Mouse (Mus musculus) megakaryocyte-erythroid progenitor cell, adult 5-6 weeks (primary cell): ENCODE measurements around the gene Dnajc11. TPM values are rescaled to one million over a fixed set of nuclear protein-coding genes. Genes with fewer than 3 reads are reported as not detected.

Experiments
- ATAC-seq: replicated peaks from 2 replicates; pipeline ENCODE4 v1.8.0; 2016; ENCODE audit warnings: mild to moderate bottlenecking, inconsistent platforms; ENCODE audit not compliant: severe bottlenecking, poor library complexity, low FRiP score, low TSS enrichment
- total RNA-seq, 2 experiments: library from RNA; stranded (forward) in 1 of 2; stranded (reverse) in 1 of 2; fragments of 200-1000, 215-1000 nt in 1 of 2; fragments of >200 nt in 1 of 2; fragmentation: Nextera tagmentation in 1 of 2; gene quantifications; 2 replicates each; pipeline ENCODE4 v1.2.3; 2014 to 2017

Dnajc11 gene
- total RNA-seq, 2 experiments from 2014 or later, result 85.8 to 108 TPM

GRCm38 (mm10) chr4:152001335-152001734, 67.8 kb downstream of the Dnajc11 start:
- no peak for ATAC-seq

DNA sequence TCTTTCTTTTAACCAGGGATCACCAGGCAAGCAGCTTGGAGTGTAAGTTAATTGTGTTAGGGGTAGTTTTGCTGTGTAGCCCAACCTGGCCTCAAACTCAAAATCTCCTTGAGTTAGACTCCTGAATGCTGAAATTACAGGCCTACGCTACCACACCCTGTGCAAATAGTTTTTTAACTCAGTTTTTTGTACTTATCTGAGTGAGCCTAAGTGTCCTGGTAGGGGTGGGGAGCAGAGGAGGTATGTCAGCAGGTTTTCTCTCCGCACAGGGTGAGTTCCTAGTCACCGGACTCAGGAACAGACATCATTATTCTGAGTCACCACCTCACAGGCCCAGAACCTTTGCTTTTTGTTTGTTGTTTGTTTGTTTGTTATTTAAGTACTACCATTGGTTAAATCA, 68.6 kb downstream of the Dnajc11 start:
- no peak for ATAC-seq

DNA sequence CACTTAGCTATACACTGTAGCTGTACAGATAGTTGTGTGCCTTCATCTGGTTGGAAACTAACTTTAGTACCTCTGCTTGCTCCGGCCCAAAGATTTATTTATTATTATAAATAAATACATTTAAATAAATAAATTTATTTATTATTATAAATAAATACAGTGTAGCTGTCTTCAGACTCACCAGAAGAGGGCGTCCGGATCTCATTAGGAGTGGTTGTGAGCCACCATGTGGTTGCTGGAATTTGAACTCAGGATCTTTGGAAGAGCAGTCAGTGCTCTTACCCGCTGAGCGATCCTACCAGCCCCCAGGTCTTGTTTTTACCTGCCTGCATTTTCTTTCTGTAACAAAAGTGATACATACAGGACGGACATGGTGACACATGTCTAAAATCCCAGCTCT, 72.6 kb downstream of the Dnajc11 start:
- ATAC-seq, result no peak

- ATAC-seq, result no peak
Measured at GRCm38 (mm10) chr4:152006812-152007211, 73.3 kb downstream of the Dnajc11 start.

- ATAC-seq, result no peak
Measured at GRCm38 (mm10) chr4:152007481-152008147, 74.1 kb downstream of the Dnajc11 start.

GRCm38 (mm10) chr4:152008148-152008500, 74.6 kb downstream of the Dnajc11 start:
- ATAC-seq, result no peak

DNA sequence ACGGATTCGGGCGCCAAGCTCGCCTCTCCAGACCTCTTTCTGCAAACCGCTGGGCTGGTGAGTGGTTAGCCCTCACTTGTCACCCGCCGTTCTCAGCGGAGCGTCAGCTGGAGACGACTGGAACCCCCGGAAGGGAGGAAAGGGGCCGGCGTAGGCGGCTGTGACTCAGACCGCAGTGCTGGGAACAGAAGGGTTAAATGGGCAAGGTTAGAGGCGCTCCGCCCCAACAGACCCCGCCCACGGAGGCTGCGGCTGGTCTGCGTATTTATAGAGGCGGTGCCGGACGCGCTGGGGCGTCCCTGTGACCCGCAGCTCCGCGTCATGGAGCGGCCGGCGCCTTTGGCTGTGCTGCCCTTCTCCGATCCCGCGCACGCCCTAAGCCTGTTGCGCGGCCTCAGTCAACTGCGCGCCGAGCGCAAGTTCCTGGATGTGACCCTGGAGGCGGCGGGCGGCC, 75.2 kb downstream of the Dnajc11 start, which contains the start of gene Klhl21:
TSS of gene Klhl21 (plus strand) at position 182 of the 454 bp plus-strand sequence.
- ATAC-seq, result peak; percentile 75

DNA sequence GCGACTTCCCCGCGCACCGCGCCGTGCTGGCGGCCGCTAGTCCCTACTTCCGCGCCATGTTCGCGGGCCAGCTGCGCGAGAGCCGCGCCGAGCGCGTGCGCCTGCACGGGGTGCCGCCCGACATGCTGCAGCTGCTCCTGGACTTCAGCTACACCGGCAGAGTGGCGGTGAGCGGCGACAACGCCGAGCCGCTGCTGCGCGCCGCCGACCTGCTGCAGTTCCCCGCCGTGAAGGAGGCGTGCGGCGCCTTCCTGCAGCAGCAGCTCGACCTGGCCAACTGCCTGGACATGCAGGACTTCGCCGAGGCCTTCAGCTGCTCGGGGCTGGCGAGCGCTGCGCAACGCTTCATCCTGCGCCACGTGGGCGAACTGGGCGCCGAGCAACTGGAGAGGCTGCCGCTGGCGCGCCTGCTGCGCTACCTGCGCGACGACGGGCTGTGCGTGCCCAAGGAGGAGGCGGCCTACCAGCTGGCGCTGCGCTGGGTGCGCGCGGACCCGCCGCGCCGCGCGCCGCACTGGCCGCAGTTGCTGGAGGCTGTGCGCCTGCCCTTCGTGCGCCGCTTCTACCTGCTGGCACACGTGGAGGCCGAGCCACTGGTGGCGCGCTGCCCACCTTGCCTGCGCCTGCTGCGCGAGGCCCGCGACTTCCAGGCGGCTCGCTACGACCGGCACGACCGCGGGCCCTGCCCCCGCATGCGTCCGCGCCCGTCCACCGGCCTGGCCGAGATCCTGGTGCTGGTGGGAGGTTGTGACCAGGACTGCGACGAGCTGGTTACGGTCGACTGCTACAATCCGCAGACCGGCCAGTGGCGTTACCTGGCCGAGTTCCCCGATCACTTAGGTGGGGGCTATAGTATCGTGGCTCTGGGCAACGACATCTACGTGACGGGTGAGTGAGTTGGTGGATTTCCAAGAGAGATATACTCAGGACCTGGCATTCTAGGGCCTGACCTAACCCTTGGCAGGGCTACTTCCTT, 75.9 kb downstream of the Dnajc11 start:
- ATAC-seq, result no peak

GRCm38 (mm10) chr4:152010091-152010706, 76.7 kb downstream of the Dnajc11 start:
- peak; percentile 54 for ATAC-seq

- peak; percentile 30 for ATAC-seq
Measured at GRCm38 (mm10) chr4:152010707-152011134, 77.2 kb downstream of the Dnajc11 start.

GRCm38 (mm10) chr4:152011171-152011760, 77.8 kb downstream of the Dnajc11 start:
- ATAC-seq, result peak; percentile 19; the same call in 1 of the 2 replicates

- no peak for ATAC-seq
Measured at GRCm38 (mm10) chr4:152012109-152012508, 78.6 kb downstream of the Dnajc11 start.

DNA sequence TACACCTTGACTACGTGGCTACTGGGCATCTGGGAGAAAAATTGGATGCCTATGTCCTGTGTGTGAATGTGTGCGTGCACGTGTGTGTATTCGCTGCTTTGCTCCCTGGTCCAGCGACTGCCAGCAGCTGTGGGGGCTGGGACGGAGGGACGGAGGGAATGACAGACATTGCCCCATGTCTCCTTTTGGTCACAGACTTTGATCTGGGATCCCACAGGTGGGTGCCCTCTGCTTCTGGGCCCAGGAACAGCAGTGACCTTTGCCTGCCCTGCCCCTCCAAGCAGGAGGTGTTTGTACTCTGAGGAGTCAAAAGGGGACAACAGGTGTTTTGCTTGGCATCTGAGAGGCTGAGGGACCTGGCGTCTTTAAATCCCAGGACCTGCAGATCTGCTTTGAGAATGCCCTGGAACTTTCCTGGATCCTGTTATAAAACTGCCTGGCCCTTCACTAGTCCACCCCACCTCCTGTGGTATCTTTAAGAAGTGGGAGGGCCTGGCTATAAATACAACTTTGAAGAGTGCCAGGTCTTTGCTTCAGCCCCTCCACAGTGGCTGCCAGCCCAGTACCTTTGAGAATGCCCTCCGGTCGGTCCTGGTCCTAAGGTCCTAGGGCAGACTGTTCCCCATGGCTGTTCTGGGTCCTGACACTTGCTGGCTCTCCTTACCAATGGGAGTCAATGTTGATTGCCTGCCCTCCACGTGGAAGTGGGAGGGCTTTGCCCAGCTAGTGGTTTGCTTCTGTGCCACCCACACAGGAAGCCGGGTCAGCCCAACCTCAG, 79.7 kb downstream of the Dnajc11 start:
- ATAC-seq, result no peak

- no peak for ATAC-seq
Measured at GRCm38 (mm10) chr4:152019073-152019472, 85.6 kb downstream of the Dnajc11 start.

DNA sequence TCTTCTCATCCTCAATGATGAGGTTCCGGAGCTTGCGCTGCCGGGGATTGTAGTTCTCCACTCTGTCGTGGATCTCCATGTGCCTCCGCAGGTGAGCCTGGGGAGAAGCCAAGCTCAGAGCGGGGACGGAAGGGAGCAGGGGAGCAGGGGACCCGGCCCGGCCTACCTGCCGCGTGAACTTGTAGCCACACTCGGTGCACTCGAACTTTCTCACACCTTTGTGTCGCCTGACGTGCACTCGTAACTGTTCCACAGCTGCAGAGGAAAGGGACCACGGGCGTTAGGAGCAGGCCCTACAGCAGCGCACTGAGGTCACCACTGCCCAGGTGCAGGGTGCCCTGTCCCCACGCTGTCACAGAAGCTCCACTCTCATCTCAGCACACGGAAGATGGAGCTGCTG, 86.5 kb downstream of the Dnajc11 start:
- no peak for ATAC-seq

DNA sequence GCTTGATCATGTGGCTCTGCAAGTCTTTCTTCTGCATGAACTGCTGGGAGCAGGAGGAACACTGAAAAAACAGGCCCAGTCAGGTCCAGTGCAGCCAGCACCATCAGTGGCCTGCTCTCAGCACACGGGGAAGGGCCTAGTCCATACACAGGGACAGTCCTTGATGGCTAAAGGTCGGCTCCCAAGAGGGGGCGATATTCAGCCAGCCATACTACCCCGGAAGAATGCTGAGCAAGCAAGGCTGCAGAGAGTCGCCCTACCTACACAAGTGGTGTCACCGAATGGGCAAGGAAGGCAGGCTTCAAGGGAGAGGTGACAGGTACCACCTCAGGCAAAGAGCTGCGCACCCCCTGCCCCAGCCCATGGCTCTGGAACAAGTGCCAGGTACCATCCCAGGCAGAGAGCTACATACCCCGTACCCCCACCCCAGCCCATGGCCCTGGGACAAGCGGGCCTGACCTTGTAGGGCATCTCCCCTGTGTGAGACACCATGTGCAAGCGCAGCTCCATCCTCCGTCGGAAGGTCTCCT, 88.1 kb downstream of the Dnajc11 start:
- no peak for ATAC-seq

GRCm38 (mm10) chr4:152022506-152022905, 89.0 kb downstream of the Dnajc11 start:
- ATAC-seq, result no peak

DNA sequence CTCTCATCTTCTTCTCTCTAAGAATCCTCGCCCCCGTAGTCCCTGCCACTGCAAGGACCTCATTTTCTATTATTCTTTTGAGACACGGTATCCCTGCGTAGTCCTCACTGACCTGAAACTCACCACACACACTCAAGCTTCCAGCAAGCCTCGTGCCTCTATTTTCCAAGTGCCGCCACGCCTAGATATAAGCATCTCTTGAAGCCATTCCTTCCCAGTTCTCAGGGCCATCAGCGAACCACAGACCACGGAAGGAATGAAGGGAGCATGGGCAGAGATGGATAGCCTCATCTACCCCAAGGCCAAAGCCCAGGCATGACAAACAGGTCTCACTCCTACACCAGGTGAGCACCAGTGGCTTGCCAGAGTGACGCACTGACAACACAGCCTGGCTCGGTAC, 91.0 kb downstream of the Dnajc11 start:
- ATAC-seq, result no peak
